Mouse (Mus musculus) spleen, postnatal 0 days (tissue): Measurements from ENCODE around the gene Poldip2. TPM values are rescaled to one million over a fixed set of nuclear protein-coding genes. Genes with fewer than 3 reads are reported as not detected.

Source experiments
- polyA plus RNA-seq: library from polyadenylated mRNA; unstranded; fragments of >200 nt; fragmentation: Nextera tagmentation; extraction: Ambion mirVana; gene quantifications from 2 replicates; pipeline ENCODE4 v1.2.1, GENCODE M21; 2015

Poldip2 gene
- 72.2 and 74.8 TPM in 2 replicates for polyA plus RNA-seq

GRCm38 (mm10) chr11:78512025-78512957 is at the start of gene Poldip2, which contains the start of gene Tmem199:
Poldip2 (plus strand) TSS chr11:78512193.
Tmem199 (minus strand) TSS chr11:78512172.

GRCm38 (mm10) chr11:78465568-78466180 is 46.3 kb upstream of the Poldip2 start, which contains the start of gene Slc46a1:
Slc46a1 (plus strand) TSS chr11:78465697.

GRCm38 (mm10) chr11:78497544-78498522 is 14.2 kb upstream of the Poldip2 start, which contains the start of gene Sarm1:
Sarm1 (minus strand) TSS chr11:78497754.

GRCm38 (mm10) chr11:78499004-78499403 is 13.0 kb upstream of the Poldip2 start, which contains the start of gene Vtn:
Vtn (plus strand) TSS chr11:78499091.

GRCm38 (mm10) chr11:78502909-78503650 is 8.9 kb upstream of the Poldip2 start, which contains the start of gene Sebox:
Sebox (plus strand) TSS chr11:78503447.

GRCm38 (mm10) chr11:78536080-78536689 is 24.2 kb downstream of the Poldip2 start, which contains the start of the genes Tnfaip1 and Ift20:
Tnfaip1 (minus strand) TSS chr11:78536332.
Ift20 (plus strand) TSS chr11:78536361.

GRCm38 (mm10) chr11:78550168-78551058 is 38.4 kb downstream of the Poldip2 start, which contains the start of gene Tmem97:
Tmem97 (minus strand) TSS chr11:78550777.

Other genes with a start within 250 kb of the Poldip2 start
- gene BC030499, start 221.4 kb upstream of the Poldip2 start, polyA plus RNA-seq: 0.28 and 0.48 TPM in 2 replicates
- 32.4 and 32.5 TPM in 2 replicates for gene Spag5, start 210.7 kb upstream of the Poldip2 start, polyA plus RNA-seq
- gene Aldoc, start 189.2 kb upstream of the Poldip2 start, polyA plus RNA-seq: 1.4 and 1.7 TPM in 2 replicates
- gene Pigs, start 183.8 kb upstream of the Poldip2 start, polyA plus RNA-seq: 30.3 and 30.6 TPM in 2 replicates
- gene Unc119, start 168.7 kb upstream of the Poldip2 start, polyA plus RNA-seq: 42.3 and 46.7 TPM in 2 replicates
- not detected in 2 replicates for gene Foxn1, start 125.6 kb upstream of the Poldip2 start, polyA plus RNA-seq
- 0.08 TPM in 1 of 2 replicates, not detected in the other for gene Slc13a2, start 90.0 kb upstream of the Poldip2 start, polyA plus RNA-seq
- 2.3 and 3.3 TPM in 2 replicates for gene Slc46a1, start 46.5 kb upstream of the Poldip2 start, polyA plus RNA-seq
- 0.04 TPM in 1 of 2 replicates, not detected in the other for gene Sarm1, start 14.4 kb upstream of the Poldip2 start, polyA plus RNA-seq
- gene Vtn, start 13.1 kb upstream of the Poldip2 start, polyA plus RNA-seq: 0.30 and 0.61 TPM in 2 replicates
- not detected in 2 replicates for gene Sebox, start 8.7 kb upstream of the Poldip2 start, polyA plus RNA-seq
- gene Tmem199, start within 50 bp of the Poldip2 start, polyA plus RNA-seq: 23.5 and 23.7 TPM in 2 replicates
- 10.6 and 15.0 TPM in 2 replicates for gene Tnfaip1, start 24.1 kb downstream of the Poldip2 start, polyA plus RNA-seq
- 87.4 and 93.9 TPM in 2 replicates for gene Ift20, start 24.2 kb downstream of the Poldip2 start, polyA plus RNA-seq
- 37.9 and 39.6 TPM in 2 replicates for gene Tmem97, start 38.6 kb downstream of the Poldip2 start, polyA plus RNA-seq
- gene Nlk, start 185.2 kb downstream of the Poldip2 start, polyA plus RNA-seq: 8.7 and 11.1 TPM in 2 replicates
- gene Ccnq, start 239.5 kb downstream of the Poldip2 start, polyA plus RNA-seq: 26.1 and 29.7 TPM in 2 replicates